Mouse (Mus musculus) lung, adult 2 months (tissue): ENCODE results near the gene Olfr25.

Source experiments
- CTCF ChIP-seq: fragments of 200-500 bp; IDR thresholded peaks from 2 replicates; pipeline ENCODE4 v1.5.1; 2011; ENCODE audit warnings: mild to moderate bottlenecking, low read length, control low read depth; ENCODE audit not compliant: insufficient read depth
- POLR2A ChIP-seq: fragments of 200-500 bp; IDR thresholded peaks from 2 replicates; pipeline ENCODE4 v1.6.1; 2011; ENCODE audit warnings: low read depth, mild to moderate bottlenecking, control low read depth, low read length, borderline replicate concordance; ENCODE audit errors: extremely low read depth

GRCm38 (mm10) chr9:38348111-38348510, 19.3 kb downstream of the Olfr25 start, which contains the start of gene Olfr898:
- TF ChIP-seq CTCF: no peak
- no peak for TF ChIP-seq POLR2A
